Mouse (Mus musculus): Measurements from ENCODE around the gene Rad23a.
A peak's percentile ranks its signal among the peaks of the same experiment; 100 is the strongest.

Gene Rad23a

DNA sequence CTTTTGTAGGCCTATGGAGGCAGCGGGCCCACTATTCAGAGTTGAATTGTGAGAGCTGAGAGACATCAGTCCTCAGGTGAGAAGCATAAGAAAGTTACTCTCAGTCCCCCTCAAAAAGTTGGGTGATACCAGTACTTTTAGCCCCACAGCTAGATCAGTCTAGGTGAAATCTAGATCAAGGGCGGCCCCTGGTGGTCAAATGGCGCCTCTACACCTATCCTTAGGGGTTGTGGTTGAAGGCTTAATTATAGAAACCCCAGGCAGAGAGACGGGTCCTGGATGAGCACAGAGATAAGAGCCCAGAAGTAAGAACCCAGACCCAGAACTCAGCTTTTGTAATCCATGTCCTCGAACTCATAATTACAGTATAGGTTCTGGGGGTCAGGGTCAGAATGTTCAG lies 27.4 kb downstream of the Rad23a start:
- peak; percentile 90 for DNase-seq (ENCODE audit: low read depth)

DNA sequence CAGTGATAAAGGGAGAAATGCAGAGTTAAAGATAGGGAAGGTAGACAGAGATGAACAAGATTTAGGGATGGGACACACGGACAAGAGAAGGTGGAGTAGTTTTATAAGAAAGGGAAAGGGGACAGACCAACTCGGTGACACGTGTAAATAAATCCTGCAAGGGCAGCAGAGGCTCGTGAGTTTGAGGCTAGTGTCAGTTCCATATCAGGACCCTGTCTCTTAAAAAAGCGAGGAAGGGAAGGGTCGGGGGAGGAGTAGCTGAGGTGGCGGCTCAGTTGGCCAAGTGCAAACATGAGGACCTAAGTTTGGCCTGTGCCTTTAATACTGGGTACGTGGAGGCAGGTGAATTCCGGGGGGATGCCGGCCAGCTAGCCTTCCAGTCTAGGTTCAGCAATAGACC lies 29.2 kb downstream of the Rad23a start:
- DNase-seq (ENCODE audit: low read depth): no peak

GRCm38 (mm10) chr8:84810896-84811295 lies 29.6 kb downstream of the Rad23a start:
- DNase-seq (ENCODE audit: low read depth): peak; percentile 96

- no peak for DNase-seq (ENCODE audit: low read depth)
These were observed 30.6 kb downstream of the Rad23a start for GRCm38 (mm10) chr8:84809941-84810280.

GRCm38 (mm10) chr8:84809109-84809940 lies 31.1 kb downstream of the Rad23a start:
- no peak for DNase-seq (ENCODE audit: low read depth)

- no peak for DNase-seq (ENCODE audit: low read depth)
These were observed 34.4 kb downstream of the Rad23a start for GRCm38 (mm10) chr8:84806031-84806430.

DNA sequence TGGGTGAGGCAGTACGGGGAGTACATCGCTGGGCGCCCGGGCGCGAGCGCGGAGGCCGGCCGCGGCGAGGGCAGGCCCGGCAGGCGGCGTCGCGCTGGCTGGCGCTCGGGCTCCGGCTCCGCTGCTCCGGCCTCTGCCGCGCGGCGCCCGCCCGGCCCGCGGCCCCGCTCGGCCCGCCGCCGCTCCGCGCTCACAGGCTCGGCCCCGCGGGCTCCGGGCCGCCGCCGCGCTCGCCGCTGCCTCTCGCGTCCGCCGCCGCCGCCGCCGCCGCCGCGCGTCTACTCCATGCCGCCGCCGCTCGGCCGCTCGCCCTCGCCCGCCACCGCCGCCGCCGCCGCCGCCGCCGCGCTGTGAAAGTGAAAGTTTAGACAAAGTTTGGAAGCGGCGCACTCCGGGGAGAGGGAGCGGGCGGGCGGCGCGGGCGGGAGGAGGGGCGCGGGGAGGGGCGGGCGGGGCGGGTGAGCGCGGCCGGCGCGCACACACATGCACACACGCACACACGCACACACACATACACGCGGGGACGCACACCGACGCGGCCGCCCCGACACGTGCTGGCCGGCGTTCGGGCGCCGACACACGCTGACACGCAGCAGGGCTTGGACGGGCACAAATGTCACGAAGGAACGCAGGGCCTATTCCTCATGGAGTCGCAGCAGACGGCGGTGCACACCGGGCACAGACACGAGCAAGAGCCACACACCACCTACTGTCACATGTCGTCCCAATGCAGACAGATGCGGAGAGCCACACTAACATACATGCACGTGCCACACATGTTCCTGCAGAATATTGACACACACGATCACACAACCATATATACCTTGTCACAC lies 40.2 kb downstream of the Rad23a start, which contains the start of gene Nfix:
TSS of gene Nfix (minus strand) at position 346 of the 833 bp plus-strand sequence.
- peak; percentile 90 for DNase-seq (ENCODE audit: low read depth)

GRCm38 (mm10) chr8:84799136-84799931 lies 41.1 kb downstream of the Rad23a start:
- DNase-seq (ENCODE audit: low read depth): peak; percentile 92

DNA sequence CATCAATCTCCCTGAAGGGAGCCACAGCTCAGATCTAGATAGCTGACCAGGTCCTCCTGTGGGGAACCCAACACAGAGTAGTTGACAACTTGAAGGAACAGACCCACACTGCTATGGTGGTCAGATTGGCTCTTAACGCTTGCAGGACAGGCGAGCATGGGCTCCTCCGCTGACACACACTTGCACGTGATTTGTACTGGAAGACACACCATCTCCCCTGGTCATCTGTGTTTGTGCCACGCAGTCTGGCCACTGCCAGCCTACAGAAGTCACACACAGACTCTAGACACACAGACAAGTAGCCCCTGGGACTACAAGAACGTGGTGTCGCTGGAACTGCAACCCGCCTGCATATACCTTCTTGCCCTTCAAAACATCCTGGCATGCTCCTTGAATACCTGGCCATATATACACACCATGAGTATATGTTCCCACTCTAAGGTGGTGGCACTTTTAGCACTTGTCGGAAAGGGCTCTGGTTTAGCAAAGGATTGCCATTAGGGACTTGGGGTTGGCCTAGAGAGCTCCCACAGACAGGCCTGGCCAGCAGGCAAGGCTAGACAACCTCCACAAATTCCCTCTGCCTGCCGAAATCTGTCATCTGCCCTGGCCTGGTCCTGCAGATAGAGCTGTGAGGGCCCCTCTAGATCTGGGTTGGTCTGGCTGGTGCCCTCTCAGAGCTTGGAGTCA lies 41.9 kb downstream of the Rad23a start:
- DNase-seq (ENCODE audit: low read depth): no peak

GRCm38 (mm10) chr8:84797971-84798370 lies 42.5 kb downstream of the Rad23a start:
- DNase-seq (ENCODE audit: low read depth): no peak

DNA sequence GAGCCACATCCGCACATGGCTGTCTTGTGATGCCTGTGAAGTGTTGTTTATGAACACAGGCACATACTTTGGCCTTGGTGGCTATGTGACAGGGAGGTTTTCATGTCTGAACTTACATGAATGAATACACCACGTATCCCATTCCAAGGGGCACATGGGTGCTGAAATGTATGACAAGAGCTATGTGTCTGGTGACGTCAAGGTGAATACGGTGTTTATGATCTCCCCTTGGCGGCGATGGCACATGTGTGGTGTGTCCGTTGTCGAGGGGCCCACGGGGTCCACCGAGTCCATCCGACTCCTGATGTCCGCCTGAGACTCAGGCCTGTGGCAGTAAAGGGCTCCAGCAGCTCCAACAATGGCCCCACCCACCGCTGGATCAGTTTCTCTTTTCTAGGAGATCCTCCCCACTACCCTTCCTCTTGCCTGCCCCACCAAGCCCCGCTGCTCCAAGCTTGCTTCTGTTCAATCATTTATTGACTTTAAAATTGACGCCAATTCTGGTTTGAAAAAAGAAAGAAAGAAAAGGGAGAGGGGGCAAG lies 43.1 kb downstream of the Rad23a start:
- no peak for DNase-seq (ENCODE audit: low read depth)

DNA sequence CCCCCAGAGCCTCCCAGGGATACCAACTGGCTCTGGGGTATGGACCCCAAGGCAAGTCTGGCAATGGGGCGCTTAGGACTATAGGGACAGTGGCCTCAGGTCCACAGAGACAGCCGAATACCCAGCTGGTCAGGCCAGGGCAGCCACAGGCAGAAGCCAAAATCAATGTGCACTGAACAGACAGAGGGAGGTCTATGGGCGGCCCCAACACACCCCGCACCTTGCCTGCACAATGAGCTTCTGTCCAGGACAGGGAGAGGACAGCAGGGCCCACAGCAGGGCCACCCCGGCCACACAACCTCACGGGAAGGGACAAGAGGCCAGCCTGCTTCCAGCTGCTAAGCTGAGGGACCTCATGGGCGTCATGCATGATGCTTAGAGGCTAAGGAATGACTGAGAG lies 46.0 kb downstream of the Rad23a start:
- no peak for DNase-seq (ENCODE audit: low read depth)

GRCm38 (mm10) chr8:84793791-84794485 lies 46.5 kb downstream of the Rad23a start:
- peak; percentile 79 for DNase-seq (ENCODE audit: low read depth)

- DNase-seq (ENCODE audit: low read depth): no peak
These were observed 47.3 kb downstream of the Rad23a start for GRCm38 (mm10) chr8:84793134-84793533.

GRCm38 (mm10) chr8:84792429-84792947 lies 48.0 kb downstream of the Rad23a start:
- DNase-seq (ENCODE audit: low read depth): no peak

GRCm38 (mm10) chr8:84790537-84790936 lies 49.9 kb downstream of the Rad23a start:
- no peak for DNase-seq (ENCODE audit: low read depth)

- DNase-seq (ENCODE audit: low read depth): no peak
These were observed 50.5 kb downstream of the Rad23a start for GRCm38 (mm10) chr8:84789855-84790486.

- no peak for DNase-seq (ENCODE audit: low read depth)
These were observed 51.1 kb downstream of the Rad23a start for GRCm38 (mm10) chr8:84789345-84789744.

DNA sequence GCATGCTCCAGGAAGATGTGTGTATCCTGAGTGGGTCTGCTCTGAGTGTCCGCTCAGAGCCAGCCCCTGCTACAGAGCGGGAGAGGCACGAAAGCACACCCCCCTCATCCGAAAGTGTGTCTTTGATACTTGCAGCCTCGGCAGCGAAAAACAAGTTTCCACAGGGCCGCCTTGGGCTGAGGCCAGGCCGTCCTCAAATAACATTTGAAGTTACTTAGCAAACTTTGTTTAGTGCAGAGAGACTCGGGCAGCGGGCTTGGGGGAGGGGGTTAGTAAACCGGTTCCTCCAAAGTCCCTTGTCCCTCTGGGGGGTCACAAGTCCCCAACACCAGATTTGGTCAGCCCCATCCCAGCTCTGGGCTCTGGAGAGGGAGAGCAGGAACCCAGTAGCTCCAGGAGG lies 51.6 kb downstream of the Rad23a start:
- DNase-seq (ENCODE audit: low read depth): peak; percentile 70

All from NIH3T3 (cell line).